Mouse (Mus musculus) hindbrain, embryonic 15.5 days (tissue): ENCODE measurements around the gene Rpl24. TPM values are rescaled to one million over a fixed set of nuclear protein-coding genes. Genes with fewer than 3 reads are reported as not detected.

Source experiments
- ATAC-seq: fragments of 200-750 bp; cut with Nextera tagmentation; 2 replicates; pipeline ENCODE4 v1.8.0; 2017; ENCODE audit warnings: low read depth, moderate number of reproducible peaks, moderate TSS enrichment; ENCODE audit not compliant: low FRiP score
- H3K27ac ChIP-seq: fragments of 300-500 bp; sonication (generic); replicated peaks from 2 replicates; pipeline ENCODE4 v1.5.1; 2015; ENCODE audit warnings: mild to moderate bottlenecking, inconsistent platforms
- H3K27me3 ChIP-seq: fragments of 300-500 bp; sonication (generic); 2 replicates; pipeline ENCODE4 v1.6.1; 2015; ENCODE audit warnings: control low read depth, inconsistent platforms
- H3K36me3 ChIP-seq: fragments of 300-500 bp; sonication (generic); 2 replicates; pipeline ENCODE4 v1.6.1; 2015; ENCODE audit warnings: control low read depth, inconsistent platforms
- H3K4me1 ChIP-seq: fragments of 300-500 bp; sonication (generic); replicated peaks from 2 replicates; pipeline ENCODE4 v1.6.1; 2015; ENCODE audit warnings: control low read depth, inconsistent platforms
- H3K4me2 ChIP-seq: fragments of 300-500 bp; sonication (generic); 2 replicates; pipeline ENCODE4 v1.6.1; 2015; ENCODE audit warnings: moderate library complexity, mild to moderate bottlenecking, inconsistent platforms
- H3K4me3 ChIP-seq: fragments of 300-500 bp; sonication (generic); 2 replicates; pipeline ENCODE4 v1.5.1; 2015; ENCODE audit warnings: mild to moderate bottlenecking, inconsistent platforms
- H3K9ac ChIP-seq: fragments of 300-500 bp; sonication (generic); 2 replicates; pipeline ENCODE4 v1.6.1; 2015; ENCODE audit warnings: inconsistent platforms
- H3K9me3 ChIP-seq: fragments of 300-500 bp; sonication (generic); 2 replicates; pipeline ENCODE4 v1.6.1; 2016; ENCODE audit warnings: control low read depth, inconsistent platforms
- WGBS: fragments of 180-500 bp; shearing (Covaris S2); methylation state at CpG from one replicate; pipeline ENCODE4 v1.1.7; 2015; 5-methylcytosine and 5-hydroxymethylcytosine counted together
- polyA plus RNA-seq: library from polyadenylated mRNA; unstranded; fragments of >200 nt; fragmentation: Nextera tagmentation; extraction: Ambion mirVana; gene quantifications from 2 replicates; pipeline ENCODE4 v1.2.1, GENCODE M21; 2015

The Rpl24 gene
- polyA plus RNA-seq, 1 experiment from 2014 or later, result 454 TPM

DNA sequence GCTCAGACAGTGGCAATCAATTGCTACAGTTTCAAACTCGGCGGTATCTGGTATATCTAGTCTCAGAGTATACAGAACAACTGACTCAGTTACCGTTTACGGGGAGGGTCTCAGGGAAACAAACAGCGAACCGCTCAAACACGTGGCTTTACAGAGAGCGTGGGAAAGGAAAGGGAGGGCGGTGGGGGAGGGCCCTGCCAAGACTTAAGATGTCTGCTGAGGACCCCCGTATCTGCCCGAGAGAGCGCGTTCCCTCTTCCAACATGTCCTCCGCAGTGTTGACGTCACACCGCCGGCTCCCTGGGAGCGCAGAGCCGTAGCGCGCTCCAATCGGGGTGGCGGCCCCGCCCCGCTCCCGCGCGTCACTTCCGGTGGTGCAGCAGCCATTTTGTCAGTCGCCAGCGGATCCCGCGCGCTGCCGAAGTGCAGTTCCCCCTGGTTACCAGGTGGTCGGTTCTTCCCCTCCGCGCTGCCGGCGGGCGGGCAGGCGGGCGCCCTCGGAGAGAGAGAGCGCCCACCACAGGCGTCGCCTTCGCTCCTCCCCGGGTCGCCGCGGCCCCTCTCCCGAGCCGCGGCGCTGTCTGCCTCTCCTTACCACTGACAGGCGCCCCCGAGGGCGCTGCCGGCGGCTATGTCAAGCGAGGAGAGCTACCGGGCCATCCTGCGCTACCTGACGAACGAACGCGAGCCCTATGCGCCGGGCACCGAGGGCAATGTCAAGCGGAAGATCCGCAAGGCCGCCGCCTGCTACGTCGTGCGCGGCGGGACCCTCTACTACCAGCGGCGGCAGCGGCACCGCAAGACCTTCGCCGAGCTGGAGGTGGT, 7.6 kb downstream of the Rpl24 start, which contains the start of gene Zbtb11:
Gene Zbtb11 (plus strand): TSS at position 453 of the 825 bp plus-strand sequence.
- Histone ChIP-seq H3K9ac (peak within 1 kb of the TSS; percentile 91), H3K36me3 (peaks cover 39% of the 10 kb centered on the region)
- under 1% methylated on average over 77 of the region's 86 CpGs for WGBS

DNA sequence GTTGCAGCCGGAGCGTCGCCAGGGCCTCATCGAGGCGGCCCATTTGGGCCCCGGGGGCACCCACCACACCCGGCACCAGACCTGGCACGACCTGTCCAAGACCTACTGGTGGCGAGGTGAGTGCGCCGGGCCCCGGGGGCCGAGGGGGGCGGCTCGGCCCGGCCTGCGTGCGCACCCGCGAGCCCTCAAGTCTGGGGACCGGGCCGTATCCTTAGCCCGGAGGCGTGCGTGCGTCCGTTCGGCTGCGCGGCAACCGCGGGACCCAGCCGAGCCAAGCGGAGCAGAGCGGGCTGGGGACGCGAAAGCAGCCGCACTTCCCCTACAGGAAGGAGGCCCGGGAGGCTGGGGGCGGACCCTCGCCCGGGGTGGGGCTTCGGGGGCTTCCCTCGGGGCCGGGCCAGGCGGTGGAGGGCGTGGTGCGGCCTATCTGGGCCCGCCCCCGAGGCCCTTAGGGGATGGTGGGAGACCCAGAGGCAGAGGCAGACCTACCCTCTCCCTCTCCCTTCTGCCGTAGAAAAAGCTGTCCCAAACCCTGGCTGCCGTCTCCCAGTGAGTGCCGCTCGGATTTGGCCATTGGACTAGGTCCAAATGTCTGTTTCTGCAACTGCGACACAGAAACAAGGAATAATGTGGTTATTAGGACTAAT, 8.3 kb downstream of the Rpl24 start:
- H3K36me3 ChIP-seq, result peaks cover 33% of the 10 kb centered on the region
- no peaks in the 10 kb centered on the region for H3K27me3 ChIP-seq
- peak; percentile 68 for ATAC-seq
- H3K9me3 ChIP-seq, result no peaks in the 10 kb centered on the region
- H3K27ac ChIP-seq, result peak overlapping the region; percentile 88
- WGBS, result under 1% methylated on average over 54 of the region's 55 CpGs
- peaks cover 30% of the 10 kb centered on the region for H3K4me1 ChIP-seq
- H3K4me2 ChIP-seq, result peak overlapping the region; percentile 89
- H3K4me3 ChIP-seq, result peak overlapping the region; percentile 87
- H3K9ac ChIP-seq, result peak overlapping the region; percentile 91

More for the DNA sequence above, 7.6 kb downstream of the Rpl24 start, which contains the start of gene Zbtb11:
- H3K27ac ChIP-seq, result peak within 1 kb of the TSS; percentile 88
- peak within 1 kb of the TSS; percentile 89 for H3K4me2 ChIP-seq
- H3K4me1 ChIP-seq, result peaks cover 38% of the 10 kb centered on the region
- H3K4me3 ChIP-seq, result peak within 1 kb of the TSS; percentile 87
- H3K9me3 ChIP-seq, result no peaks in the 10 kb centered on the region
- peak; percentile 99 for ATAC-seq
- H3K27me3 ChIP-seq, result no peaks in the 10 kb centered on the region

DNA sequence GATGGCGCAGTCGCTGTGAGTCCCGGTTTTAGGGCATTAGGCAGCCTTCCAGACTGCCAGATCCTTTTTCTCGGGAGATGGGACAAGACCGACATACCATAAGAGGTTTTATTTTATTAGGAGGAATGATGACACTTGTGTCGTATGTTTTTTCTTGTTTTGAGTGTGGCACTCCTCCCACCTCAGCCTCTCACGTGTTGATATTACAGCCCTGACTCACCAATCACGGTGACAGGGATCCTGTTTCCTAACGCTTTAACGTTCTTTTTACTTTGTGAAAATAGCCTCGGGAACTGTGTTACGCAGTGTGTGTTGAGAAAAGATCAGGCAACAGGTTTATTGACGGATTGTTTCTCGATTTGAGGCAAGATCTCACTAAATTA, 8.8 kb downstream of the Rpl24 start:
- Histone ChIP-seq H3K36me3 (peaks cover 28% of the 10 kb centered on the region), H3K4me1 (peaks cover 30% of the 10 kb centered on the region), H3K27ac (peak overlapping the region; percentile 88), H3K9ac (peak overlapping the region; percentile 91), H3K4me2 (peak overlapping the region; percentile 89), H3K4me3 (peak overlapping the region; percentile 87), H3K27me3 (no peaks in the 10 kb centered on the region), H3K9me3 (no peaks in the 10 kb centered on the region)
- ATAC-seq, result no peak
- 5% methylated on average over 14 of the region's 14 CpGs for WGBS

DNA sequence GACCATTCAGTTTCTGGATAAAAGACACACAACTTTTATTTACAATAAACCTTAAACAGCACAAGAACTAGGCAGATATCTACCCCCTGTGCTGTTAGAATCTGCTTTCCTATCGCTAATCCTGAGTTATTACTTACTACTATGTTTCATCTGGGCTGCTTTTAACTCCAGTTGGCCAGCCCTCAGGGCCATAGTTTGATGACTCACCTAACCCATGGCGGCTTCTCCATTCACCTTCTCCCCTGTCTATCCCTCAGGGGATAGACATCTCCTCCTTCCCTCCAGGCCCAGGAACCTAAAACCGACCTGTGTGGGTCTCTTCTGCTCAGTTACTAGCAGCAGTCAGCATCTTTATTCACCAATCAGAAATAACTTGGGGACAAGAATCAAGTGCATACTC, 19.9 kb downstream of the Rpl24 start:
- 94% methylated on average over 3 of the region's 3 CpGs for WGBS
- ATAC-seq, result no peak
- Histone ChIP-seq H3K4me3 (no peak overlapping the region), H3K27me3 (no peaks in the 10 kb centered on the region), H3K4me1 (no peaks in the 10 kb centered on the region), H3K4me2 (no peak overlapping the region), H3K9ac (no peak overlapping the region), H3K36me3 (peaks cover 41% of the 10 kb centered on the region), H3K27ac (no peak overlapping the region), H3K9me3 (no peaks in the 10 kb centered on the region)

DNA sequence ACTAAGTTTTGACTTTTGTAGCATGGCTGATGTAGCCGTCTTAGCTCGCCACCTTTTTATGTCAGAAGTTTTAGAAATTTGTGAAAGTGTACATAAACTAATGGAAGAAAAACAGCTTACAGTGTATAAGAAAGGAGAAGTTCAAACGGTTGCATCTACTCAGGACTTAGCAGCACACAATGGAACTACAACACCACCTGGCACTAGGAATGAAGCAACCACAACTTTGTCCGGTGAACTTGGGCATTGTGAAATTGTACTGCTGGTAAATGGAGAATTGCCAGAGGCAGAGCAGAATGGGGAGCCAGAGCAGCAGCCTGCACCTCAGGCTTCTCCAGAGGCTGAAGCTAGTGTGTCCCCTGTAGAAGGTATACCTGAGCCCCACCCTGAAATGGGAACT, 24.2 kb downstream of the Rpl24 start:
- 93% methylated on average over 4 of the region's 4 CpGs for WGBS
- H3K27me3 ChIP-seq, result no peaks in the 10 kb centered on the region
- no peaks in the 10 kb centered on the region for H3K4me1 ChIP-seq
- no peak overlapping the region for H3K9ac ChIP-seq
- ATAC-seq, result no peak
- no peak overlapping the region for H3K27ac ChIP-seq
- H3K4me2 ChIP-seq, result no peak overlapping the region
- no peak overlapping the region for H3K4me3 ChIP-seq
- no peaks in the 10 kb centered on the region for H3K9me3 ChIP-seq
- peaks cover 38% of the 10 kb centered on the region for H3K36me3 ChIP-seq

DNA sequence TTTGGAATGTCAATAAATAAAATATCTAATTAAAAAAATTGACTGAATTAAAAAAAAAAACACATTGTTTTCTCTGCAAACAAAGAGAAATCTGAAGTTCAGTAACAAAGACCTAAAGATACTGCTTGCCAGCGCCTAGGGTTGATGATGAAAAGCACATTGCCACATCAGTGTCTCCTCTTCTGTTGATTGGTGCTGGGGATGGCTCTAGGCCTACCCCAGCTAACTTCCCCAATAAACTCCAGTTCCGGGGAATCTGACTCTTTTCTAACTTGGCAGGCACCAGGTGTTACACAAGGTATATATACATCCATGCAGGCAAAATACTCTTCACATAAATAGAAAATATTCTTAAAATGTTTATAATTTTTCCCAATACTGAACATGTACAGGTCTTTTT, 28.2 kb downstream of the Rpl24 start:
- Histone ChIP-seq H3K36me3 (peaks cover 48% of the 10 kb centered on the region), H3K27me3 (no peaks in the 10 kb centered on the region), H3K9ac (no peak overlapping the region), H3K9me3 (no peaks in the 10 kb centered on the region), H3K4me1 (no peaks in the 10 kb centered on the region), H3K4me2 (no peak overlapping the region), H3K4me3 (no peak overlapping the region), H3K27ac (no peak overlapping the region)
- 92% methylated on average over 2 of the region's 2 CpGs for WGBS
- ATAC-seq, result no peak

DNA sequence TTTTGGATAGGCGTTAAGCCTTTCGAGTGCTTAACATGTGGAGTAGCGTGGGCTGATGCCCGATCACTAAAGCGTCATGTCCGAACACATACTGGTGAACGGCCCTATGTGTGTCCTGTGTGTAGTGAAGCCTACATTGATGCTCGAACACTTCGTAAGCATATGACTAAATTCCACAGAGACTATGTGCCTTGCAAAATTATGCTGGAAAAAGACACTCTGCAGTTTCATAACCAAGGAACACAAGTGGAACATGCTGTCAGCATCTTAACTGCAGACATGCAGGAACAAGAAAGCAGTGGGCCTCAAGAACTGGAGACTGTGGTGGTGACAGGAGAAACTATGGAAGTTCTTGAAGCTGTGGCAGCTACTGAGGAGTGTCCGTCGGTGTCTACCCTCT, 40.7 kb downstream of the Rpl24 start:
- no peaks in the 10 kb centered on the region for H3K27me3 ChIP-seq
- WGBS, result 96% methylated on average over 11 of the region's 11 CpGs
- no peak for ATAC-seq
- no peaks in the 10 kb centered on the region for H3K4me1 ChIP-seq
- no peaks in the 10 kb centered on the region for H3K9me3 ChIP-seq
- peaks cover 55% of the 10 kb centered on the region for H3K36me3 ChIP-seq
- no peak overlapping the region for H3K4me2 ChIP-seq
- no peak overlapping the region for H3K9ac ChIP-seq
- no peak overlapping the region for H3K27ac ChIP-seq
- H3K4me3 ChIP-seq, result no peak overlapping the region

DNA sequence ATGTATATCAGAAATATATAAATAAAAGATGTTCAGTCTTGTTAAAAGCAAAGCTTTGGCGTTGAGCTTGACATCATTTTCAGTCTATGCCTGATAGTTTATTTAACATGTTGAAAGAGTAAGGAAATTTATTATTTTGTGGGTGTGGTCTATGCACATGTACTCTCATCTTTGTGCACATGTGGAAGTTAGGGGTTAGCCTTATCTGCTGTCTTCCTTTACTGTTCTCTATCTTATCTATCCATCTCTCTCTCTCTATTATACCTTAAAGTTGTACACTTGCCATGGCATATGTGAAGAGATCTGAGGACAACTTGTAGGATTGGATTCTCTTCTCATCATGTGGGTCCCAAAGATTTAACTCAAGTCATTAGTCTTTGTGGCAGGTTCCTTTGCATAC, 42.8 kb downstream of the Rpl24 start:
- Histone ChIP-seq H3K36me3 (peaks cover 50% of the 10 kb centered on the region), H3K4me3 (no peak overlapping the region), H3K9ac (no peak overlapping the region), H3K27ac (no peak overlapping the region), H3K9me3 (no peaks in the 10 kb centered on the region), H3K4me2 (no peak overlapping the region), H3K27me3 (no peaks in the 10 kb centered on the region), H3K4me1 (no peaks in the 10 kb centered on the region)
- 91% methylated on average over 1 of the region's 1 CpGs for WGBS
- no peak for ATAC-seq

DNA sequence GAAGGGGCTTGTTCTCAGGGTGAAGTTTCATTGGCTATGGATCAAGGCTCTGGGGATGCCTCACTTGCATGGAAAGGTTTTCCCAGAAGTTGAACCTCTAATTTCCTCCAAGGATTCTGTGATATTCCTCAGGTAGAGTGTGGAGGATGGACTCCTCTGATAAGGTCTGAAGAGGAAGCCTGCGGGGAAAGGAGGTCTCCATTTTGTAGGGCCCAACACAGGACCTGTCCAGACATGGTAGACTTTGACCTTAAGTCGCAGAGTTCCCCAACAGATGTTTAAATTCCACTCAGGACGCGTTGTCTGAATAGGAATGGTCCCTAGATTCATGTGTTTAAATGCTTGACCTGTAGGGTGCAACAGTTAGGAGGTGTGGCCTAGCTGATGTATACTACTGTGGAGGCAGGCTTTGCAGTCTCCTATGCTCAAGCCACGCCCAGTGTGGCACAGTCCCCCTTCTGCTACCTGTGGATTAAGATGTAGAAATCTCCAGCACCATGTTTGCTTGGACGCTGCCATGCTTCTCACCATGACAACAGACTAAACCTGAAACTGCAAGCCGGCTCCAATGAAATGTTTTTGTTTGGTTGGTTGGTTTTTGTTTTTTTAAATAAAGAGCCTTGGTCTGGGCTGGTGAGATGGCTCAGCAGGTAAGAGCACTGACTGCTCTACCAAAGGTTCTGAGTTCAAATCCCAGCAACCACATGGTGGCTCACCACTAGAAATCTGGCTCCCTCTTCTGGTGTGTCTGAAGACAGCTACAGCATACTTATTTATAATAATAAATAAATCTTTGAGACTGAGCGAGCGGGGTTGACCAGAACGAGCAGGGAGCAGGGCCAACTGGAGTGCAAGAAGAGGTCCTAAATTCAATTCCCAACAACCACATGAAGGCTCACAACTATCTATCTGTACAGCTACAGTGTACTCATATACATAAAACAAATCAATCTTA, 47.0 kb downstream of the Rpl24 start:
- peaks cover 31% of the 10 kb centered on the region for H3K36me3 ChIP-seq

DNA sequence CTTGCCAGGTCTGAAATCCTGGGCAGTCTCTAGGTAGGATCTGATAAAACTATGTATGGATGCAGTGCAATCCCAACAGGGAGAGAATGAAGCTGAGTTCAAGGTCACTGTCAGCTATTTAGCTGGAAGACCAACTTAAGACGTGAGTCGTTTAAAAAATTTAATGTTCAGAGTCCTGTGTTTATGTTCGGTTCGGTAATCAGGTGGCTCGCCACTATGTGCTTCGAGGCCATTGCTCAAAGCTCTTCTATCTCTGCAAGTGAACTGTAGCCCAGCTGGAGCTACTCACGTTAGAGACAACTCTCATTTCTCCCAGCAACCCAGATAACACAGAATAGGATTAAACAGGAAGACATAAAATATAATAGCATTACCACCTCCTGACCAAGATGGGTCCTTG, 48.0 kb downstream of the Rpl24 start:
- H3K4me3 ChIP-seq, result no peak overlapping the region
- H3K4me1 ChIP-seq, result no peaks in the 10 kb centered on the region
- H3K27ac ChIP-seq, result no peak overlapping the region
- H3K27me3 ChIP-seq, result no peaks in the 10 kb centered on the region
- no peak overlapping the region for H3K9ac ChIP-seq
- ATAC-seq, result no peak
- 88% methylated on average over 7 of the region's 7 CpGs for WGBS
- H3K4me2 ChIP-seq, result no peak overlapping the region
- peaks cover 40% of the 10 kb centered on the region for H3K36me3 ChIP-seq
- H3K9me3 ChIP-seq, result no peaks in the 10 kb centered on the region

More for the DNA sequence above, 47.0 kb downstream of the Rpl24 start:
- Histone ChIP-seq H3K27ac (no peak overlapping the region), H3K4me3 (no peak overlapping the region), H3K9ac (no peak overlapping the region), H3K27me3 (no peaks in the 10 kb centered on the region), H3K9me3 (no peaks in the 10 kb centered on the region), H3K4me1 (no peaks in the 10 kb centered on the region), H3K4me2 (no peak overlapping the region)
- 91% methylated on average over 10 of the region's 10 CpGs for WGBS
- peak; percentile 39 for ATAC-seq

DNA sequence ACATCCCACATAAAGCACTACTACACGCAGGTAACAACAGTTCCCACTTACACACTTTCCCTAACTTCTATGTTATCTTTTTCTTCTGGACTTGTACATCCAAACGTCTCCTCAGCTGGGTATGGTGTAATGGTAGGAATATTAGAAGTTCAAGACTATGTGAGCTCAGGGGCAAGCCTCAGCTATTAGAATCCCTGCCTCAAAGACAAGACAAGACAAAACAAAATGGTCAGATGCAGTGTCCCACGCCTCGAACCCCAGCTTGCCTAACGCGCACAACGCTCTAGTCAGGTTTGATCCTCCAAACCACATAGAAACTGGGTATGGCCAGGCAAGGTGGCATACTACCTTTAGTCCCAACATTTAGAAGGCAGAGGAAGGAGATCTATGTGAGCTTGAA, 53.6 kb downstream of the Rpl24 start:
- peaks cover 42% of the 10 kb centered on the region for H3K36me3 ChIP-seq
- 98% methylated on average over 7 of the region's 7 CpGs for WGBS

More for the DNA sequence above, 53.6 kb downstream of the Rpl24 start:
- Histone ChIP-seq H3K4me3 (no peak overlapping the region), H3K9me3 (no peaks in the 10 kb centered on the region), H3K4me1 (no peaks in the 10 kb centered on the region), H3K9ac (no peak overlapping the region), H3K27me3 (no peaks in the 10 kb centered on the region), H3K27ac (no peak overlapping the region), H3K4me2 (no peak overlapping the region)
- ATAC-seq, result no peak
